Mouse (Mus musculus) layer of hippocampus, adult 18-20 months (tissue): ENCODE measurements around the gene Aifm2. TPM values are rescaled to one million over a fixed set of nuclear protein-coding genes. Genes with fewer than 3 reads are reported as not detected.

ENCODE experiments used
- DNase-seq, 2 experiments: peaks; one replicate each; pipeline ENCODE4 v3.0.0; 2022; ENCODE audit warnings: low spot score in 2 of 2
- total RNA-seq, 2 experiments: library from RNA; stranded (reverse); gene quantifications; 2 replicates each; pipeline ENCODE4 v1.2.3; 2021

The Aifm2 gene
- total RNA-seq, 2 experiments from 2014 or later = 8.4 to 9.8 TPM

DNA sequence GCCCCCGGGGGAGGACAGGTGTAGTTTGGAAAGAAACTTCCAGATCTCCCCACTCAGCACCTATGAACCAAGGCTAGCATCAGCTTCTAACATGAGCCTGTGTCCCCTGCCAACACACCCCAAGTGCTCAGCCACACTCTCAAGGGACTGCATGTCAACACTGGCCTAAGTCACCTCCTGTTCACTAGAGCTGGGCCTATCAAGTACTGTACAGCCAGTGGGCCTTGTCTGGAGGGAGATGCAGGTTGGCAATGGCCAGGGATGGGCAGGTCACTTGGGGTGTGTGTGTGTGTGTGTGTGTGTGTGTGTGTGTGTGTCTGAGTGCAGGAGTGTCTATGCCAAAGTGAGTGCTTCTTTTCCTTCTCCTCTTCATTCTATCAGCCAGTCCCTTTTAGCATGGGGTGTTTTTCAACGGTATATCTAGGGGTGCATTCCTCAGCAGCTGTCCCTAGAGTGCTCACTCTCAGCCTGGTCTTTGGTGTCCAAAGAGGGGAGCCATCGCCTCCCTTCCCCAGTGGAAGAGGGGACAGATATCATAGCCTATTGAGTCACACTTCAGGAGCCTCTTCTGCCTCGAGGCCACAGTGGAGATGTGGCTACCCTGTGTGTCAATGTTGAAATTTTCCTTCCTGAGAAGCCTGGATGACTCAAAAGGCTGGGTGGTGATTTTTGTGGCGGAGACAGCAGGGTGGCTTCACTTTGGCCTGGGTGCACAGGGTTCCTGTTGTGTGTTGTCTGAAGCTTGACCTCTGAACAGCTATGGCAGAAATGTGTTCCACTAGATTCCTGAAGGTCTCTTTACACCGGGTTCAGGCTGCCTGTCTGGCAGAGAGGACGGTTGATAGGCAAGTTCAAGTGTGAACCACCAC lies 1.2 kb downstream of the Aifm2 start:
- DNase-seq = no peak

DNA sequence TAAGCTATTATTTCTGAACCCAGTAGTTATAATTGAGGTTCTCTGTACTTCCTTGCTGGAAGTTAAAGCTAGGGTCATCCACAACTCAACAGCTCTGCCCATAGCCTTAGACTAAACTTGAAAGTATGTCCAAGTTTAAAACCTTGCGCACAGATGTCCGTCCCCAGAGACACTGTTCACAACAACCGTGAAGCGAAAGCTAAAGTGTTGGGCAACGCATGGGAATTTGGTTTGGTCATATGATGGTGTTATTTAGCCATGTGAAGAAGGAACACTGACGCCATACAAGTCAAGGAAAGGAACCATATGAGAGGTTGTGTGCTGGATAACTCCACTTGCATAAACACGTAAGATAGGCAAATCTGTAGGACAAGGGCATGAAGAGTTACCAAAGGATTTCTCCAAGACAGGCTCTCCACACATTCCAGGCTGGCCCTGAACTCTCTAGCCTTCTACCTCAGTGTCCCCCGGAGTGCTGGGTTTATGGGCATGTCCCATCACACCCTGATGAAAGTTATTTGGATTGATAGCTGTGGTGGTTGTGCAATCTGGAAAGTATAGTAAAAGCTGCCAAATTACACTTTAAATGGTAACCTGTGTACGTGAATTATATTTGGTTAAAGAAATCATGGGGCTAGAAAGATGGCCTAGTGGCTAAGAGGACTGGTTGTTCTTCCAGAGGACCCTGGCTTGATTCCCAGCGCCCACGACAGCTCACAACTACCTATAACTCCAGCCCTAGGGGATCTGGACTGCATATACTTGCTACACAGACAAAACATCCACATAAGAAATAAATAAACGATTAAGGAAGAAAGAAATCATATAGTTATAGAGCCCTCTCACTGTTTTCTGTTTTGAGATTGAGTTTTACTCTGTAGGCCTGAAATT lies 2.6 kb downstream of the Aifm2 start:
- DNase-seq = no peak

DNA sequence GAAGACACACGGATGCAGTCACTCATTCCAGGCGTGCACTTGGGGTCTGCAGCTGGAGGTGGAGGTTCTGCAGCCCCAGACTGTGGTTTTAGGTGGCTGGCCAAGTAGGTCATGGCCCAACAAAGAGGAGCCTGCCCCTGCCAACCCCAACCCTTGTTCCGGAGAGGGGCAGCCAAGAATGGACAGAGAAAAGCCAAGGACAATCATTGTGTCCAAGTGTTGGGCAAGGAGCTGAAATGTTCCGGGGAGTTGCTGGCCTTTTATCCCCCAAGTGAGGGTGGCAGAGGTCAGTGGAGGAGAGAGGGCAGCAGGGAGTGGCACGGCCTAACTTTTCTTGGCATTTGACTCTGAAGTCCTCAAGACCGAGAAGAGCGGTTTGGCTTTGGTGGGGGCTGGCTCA lies 5.3 kb downstream of the Aifm2 start:
- DNase-seq = no peak

DNA sequence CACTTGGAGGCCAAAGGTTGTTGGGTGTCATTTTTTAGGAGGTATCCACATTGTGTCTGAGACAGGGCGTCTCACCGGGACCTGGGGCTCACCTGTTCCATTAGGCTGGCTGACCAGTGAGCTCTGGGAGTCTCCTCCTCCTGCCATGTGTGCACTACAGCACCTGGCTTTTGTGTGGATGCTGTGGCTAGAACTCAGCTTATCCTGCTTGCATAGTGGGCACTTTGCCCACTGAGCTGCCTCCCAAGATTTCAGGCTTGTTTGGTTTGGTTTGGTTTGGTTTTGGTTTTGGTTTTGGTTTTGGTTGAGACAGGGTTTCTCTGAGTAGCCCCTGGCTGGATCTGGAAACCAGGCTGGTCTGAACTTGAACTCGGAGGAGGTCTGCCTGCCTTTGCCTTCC lies 7.2 kb downstream of the Aifm2 start:
- no peak for DNase-seq

DNA sequence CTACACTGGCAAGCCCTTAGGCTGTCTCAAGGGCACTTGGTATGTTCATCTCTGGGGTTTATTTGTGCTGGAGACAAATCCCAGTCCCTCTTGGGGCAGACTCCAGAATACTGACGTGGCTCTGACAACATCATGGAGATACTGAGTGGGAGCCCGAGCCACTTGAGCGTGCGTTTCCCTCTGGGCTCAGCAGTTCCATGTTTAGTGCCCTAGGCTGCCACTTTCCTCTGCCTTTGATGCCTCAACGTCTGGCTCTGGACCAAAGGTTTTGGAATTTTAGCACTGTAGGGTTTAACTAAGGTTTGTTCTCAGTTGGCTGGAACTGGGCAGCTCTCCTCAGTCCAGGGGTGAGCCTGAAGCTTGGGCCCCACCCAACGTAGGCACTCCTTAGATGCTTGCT lies 8.2 kb downstream of the Aifm2 start:
- no peak for DNase-seq

DNA sequence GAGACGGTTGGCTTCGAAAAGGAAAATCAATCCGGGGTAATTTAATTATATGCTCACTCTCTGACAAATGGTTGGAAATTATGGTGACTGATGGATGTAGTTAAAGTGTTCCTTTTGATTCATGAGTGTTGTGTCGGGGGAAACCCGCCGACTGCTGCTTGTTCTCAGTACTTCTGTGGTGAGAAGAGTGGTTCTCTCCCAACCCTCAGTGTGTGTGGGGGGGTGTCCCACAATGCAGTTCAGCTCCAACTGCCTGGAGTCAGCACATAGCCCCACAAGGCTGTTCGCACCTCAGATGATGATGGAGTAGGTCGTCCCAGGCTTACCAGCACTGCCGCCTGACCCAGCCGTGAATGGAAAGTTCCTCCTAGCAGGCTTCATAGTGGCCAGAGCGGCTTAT lies 14.1 kb downstream of the Aifm2 start:
- DNase-seq = peak; percentile 29 to 74

DNA sequence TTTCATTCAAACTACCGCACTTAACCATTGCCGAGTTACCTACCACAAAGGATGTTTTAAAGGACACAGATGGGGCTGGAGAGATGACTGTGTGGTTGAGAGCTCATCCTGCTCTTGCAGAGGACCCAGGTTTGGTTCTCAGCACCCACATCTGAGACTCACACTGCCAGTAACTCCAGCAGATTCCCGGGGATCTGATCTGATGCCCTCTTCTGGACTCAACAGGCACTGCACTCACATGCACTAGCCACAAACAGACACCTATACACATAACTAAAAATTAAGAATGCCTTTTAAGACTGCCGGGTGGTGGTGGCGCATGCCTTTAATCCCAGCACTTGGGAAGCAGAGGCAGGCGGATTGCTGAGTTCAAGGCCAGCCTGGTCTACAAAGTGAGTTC lies 15.1 kb downstream of the Aifm2 start:
- no peak for DNase-seq

DNA sequence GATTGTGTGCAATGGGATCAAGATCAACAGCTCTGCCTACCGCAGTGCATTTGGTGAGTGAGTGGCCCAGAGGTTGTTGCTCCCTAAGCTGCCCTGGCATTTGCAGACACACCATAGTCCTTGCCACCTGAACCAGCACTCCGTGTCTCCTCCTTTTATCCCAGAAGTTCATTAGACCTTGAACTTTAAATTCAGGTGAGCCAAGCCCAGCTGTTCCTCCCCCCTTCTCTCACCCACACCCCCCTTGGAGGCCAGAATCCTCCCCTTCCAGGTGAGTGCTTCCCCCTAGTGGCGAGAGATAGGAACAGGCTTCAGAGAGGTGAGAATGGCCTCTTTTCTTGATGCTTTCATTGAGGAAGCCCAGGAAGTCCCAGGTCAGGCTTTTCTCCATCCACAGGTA lies 19.3 kb downstream of the Aifm2 start:
- DNase-seq = no peak

DNA sequence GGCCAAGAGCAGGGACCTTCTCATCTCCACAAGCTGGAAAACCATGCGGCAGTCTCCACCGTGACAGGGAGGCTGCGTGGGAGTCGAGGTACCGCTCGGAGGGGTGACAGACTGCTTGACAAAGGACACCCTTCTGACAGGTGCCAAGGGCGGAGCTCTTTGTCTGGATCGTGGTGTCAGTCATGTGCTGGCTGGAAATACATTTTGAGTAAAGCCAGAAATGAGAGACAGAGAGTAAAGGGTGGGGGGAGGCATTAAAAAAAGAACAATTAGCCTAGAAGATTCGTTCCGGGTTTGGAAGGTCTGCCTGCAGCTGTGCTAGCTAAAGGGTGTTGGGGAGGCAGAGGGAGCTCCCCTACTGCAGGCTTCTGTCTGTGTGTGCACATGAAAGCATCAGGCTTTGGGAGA lies 21.6 kb downstream of the Aifm2 start:
- peak in 1 of 2 experiments; percentile 32 for DNase-seq

DNA sequence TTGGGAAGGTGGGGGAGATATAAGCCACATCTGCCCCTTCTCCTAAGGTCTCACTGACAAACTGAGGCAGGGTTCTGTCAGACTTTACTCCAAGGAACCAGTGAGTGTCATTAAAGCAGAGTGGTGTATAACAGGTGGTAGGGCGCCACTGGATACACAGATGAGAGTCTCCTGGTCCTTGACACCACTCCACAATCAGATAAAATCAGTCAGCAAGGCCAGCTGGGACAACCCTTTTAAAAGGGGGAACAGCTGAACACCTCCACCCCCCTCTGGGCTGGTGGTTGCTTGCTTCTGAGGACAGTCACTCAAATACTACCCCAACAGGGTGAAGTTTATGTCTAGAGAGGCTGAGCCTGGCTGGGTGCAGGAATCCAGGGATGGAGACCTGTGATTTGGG lies 22.5 kb downstream of the Aifm2 start:
- no peak for DNase-seq

DNA sequence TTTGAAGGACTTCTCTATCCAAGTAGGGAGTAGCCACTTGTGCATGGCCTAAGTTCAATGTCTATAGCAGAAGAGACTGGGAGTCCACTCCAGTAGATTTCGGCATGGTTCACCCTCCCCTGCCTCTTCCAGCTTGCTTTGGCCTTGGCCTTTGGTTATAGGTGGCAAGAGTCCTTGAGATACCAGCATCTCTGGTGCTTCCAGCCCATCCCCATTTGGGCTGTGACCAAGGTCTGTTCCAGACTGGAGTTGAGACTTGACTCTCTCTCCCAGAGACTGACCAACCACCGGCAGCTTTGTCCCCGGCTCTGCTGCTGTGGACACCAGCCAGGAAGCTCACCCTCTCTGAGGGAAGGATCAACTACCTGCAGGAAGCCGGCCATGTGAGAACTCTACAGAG lies 23.1 kb downstream of the Aifm2 start:
- no peak for DNase-seq

DNA sequence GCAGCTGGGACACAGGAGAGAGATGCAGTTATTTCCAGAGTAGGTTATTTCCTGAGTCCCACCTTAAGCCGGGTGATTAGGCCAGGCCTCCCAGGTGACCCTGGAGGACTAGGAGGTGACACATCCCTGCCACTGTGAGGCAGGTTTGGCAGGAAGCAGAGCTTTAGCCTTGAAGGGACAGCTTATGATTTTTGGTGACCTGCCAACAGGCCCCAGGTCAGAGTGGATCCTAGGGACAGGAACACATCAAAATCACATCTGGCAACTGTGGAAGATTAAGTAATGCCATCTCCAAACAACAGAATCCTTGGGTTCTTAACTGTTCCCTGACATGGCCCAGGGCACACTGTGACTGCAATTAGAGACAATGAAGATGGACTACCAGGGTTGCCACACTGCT lies 26.2 kb downstream of the Aifm2 start:
- DNase-seq = no peak

DNA sequence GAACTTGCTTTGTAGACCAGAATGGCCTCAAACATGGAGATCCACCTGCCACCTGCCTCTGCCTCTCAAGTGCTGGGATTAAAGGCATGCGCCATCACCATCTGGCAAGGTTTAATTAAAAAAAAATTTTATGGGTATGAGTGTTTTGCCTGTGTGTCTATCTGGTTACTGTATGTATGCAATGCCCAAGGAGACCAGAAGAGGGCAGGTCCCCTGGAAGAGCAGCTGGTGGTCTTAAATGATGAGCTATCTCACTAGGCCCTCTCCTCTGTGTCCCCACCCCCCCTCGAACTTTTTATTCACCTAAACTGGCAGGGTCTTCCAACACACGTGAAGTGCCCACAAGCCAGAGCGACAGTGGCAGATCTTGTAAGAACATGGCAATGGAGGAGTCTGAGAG lies 26.8 kb downstream of the Aifm2 start:
- DNase-seq = no peak

DNA sequence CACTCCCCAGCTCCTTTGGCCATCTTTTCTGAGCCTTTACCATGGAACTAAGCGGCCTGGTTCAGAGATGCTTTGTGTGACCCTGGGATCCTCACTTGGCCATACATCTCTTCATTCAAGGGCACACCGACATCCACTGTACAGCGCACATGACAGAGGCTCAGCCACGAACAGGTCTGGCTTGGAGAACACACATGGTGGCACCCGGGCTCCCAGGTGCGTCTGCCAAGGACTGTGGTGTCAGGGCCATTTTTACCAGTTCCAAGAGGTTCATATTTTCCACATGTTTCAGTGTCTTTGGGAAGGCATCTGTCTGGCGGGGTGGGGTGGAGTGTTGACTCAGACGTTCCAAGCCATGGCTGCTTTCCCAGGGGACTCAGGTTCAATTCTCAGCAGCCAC lies 27.3 kb downstream of the Aifm2 start:
- DNase-seq = no peak

DNA sequence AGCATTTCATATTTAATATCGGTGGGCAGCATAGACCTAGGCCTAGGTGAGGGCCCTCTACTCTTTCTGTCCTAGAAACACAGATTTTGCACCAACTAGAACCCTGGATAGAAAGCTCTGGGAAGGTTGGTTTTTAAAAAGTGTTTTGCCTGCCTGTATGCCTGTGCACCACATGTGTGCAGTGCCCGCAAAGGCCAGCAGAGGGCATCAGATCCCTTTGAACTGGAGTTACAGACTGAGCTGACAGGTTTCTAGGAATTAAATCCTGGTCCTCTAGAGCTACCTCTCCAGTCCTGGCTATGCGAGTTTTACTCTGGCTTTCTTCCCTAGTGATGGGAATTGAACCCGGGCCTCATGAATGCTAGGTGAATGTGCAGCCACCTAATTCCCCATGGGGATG lies 30.1 kb downstream of the Aifm2 start:
- no peak for DNase-seq

DNA sequence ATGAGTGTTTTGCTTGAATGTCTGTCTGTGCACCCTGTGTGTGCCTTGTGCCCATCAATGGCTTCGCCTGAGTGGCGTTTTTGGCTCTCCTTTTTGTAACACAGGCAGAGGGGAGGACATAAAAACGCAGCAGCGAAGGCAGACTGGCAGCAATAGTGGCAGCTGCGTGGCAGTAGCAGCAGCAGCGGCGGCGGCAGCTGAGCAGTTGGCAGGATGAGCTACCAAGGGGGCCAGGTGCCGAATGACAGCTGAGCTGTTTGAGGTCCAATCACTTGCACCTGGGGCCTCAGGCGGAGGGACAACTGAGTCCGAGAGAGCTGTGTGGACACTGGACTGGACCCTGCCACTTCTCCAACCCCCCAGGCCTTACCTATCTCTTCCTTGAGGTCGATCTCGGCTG lies 32.2 kb downstream of the Aifm2 start:
- DNase-seq = no peak

DNA sequence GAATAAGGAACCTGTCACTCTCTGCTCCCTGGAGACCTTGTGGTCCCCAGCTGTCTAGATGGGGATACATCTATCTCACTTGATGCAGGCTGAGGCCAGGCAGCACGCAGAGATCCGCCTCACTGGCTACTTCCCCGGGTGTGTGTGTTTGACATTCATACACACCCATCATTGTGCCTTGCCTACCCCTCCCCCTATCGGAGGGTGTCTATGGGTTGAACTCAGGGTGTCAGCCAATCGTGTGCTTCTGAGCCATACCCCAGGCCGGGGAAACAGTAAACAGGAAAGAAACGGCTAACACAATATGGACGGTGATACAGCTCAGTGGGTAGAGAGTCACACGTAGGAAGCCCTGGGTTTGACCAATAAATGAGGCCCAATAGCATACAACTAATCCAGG lies 35.0 kb downstream of the Aifm2 start:
- no peak for DNase-seq

DNA sequence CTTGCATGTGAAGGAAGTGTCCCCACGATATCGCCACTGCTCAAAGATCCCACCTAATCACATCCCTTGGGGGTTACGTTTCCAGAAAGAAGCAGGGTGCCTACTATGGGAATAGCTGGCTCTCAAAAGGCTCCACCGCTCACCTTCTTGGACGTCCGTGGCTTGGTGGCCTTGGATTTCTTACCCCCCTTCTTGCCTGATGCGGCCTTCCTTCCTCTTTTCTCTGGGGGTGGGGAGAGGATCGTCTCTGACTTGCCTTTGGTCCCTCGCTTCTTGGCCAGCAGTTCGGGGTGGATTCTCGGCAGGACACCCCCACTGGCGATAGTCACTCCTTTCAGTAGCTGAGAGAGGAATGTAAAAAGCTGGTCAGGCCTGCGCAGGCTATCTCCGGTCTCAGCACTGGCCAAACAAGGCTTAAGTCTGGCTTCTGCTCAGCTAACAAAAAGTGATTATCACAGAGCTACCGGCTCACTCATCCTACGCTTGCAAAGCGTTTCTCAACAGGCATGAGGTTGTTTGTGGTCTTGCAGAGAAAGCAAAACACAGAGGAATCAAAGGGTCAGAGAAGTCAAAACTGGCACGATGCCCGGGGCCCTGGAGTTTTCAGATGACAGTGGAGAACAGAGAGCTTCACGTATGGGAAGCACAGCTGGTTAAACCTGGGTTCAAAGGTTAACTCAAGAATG lies 36.6 kb downstream of the Aifm2 start:
- no peak for DNase-seq

DNA sequence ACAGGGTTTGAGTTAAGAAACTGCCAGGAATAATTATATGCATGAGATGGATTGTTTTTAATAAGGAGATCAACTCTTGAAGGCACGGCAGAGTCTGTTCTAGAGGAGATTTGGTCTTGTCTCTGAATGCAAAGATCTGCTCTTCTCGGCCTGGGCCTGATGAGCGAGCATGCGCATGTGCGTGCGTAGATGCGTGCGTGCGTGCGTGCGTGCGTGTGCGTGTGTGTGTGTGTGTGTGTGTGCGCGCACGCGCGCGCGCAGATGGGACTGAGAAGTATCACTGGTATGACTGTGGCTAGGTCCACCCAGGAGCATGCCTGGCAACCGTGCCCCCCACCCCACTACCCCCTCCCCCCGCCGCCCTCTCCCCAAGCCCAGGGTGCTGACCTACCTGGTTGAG lies 38.0 kb downstream of the Aifm2 start:
- DNase-seq = no peak

DNA sequence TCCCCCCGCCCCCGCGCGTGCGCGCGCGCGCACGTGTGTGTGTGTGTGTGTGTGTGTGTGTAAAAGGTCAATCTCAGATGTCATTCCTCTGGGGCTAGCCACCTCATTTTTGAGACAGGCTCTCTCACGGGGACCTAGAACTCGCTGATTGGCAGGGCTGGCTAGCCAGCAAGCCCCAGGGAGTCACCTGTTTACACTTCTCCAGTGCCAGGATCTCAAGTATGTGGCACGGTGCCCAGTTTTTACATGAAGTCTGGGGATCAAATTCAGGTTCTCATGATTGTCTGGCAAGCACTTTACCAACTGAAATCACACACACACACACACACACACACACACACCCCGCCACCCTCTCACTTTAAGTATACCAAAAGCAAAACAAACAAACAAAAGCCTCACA lies 42.0 kb downstream of the Aifm2 start:
- no peak for DNase-seq

DNA sequence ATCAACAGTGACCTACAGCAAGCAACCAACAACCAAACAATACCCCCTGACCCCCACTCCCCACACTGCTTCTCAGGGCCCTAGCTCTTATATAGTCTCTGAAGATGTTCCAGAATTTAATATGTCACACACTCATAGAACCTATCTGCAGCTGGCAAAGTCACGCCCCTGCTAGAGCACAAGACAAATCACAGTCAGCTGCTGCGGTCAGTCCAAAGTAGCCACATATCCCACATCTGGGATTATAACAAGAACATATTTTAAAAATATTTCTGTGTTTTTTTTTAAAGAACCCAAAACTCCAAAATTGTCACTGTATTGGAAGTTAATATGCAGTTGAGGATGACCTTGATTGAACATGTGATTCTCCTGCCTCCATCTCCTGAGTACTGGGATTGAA lies 43.8 kb downstream of the Aifm2 start:
- DNase-seq = no peak

DNA sequence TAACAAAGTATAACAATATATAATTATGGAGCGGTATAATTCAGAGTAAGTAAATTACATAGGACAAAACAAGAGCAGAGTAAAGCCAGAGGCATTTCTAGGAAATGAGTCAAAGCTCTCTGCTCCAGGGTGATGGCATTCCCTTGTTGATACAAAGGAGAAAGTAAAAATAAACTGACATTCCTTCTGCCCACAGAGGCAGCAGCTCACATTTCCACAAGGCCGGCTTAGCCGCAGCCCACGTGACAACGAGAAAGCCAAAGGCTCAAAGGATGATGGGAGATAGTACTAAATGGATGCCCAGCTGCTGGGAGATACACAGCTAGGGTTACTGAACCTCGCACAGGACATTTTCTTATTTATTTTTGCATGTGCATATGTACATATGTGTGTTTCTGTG lies 44.8 kb downstream of the Aifm2 start:
- DNase-seq = no peak
